Mouse (Mus musculus) urinary bladder, adult 18-20 months (tissue): ENCODE results near the gene Adra2b.

Source experiments
- DNase-seq, 2 experiments: peaks; one replicate each; pipeline ENCODE4 v3.0.0; 2022; ENCODE audit warnings: low spot score in 2 of 2, mixed read lengths in 2 of 2

The Adra2b gene

GRCm38 (mm10) chr2:127362459-127363281 lies at the start of gene Adra2b:
TSS of gene Adra2b (plus strand) at chr2:127363208.
- DNase-seq: peak; percentile 52 to 77

GRCm38 (mm10) chr2:127313878-127314277 lies 49.1 kb upstream of the Adra2b start:
- DNase-seq: no peak

GRCm38 (mm10) chr2:127314467-127315154 lies 48.4 kb upstream of the Adra2b start:
- DNase-seq: no peak

GRCm38 (mm10) chr2:127315155-127315470 lies 47.9 kb upstream of the Adra2b start:
- no peak for DNase-seq

DNA sequence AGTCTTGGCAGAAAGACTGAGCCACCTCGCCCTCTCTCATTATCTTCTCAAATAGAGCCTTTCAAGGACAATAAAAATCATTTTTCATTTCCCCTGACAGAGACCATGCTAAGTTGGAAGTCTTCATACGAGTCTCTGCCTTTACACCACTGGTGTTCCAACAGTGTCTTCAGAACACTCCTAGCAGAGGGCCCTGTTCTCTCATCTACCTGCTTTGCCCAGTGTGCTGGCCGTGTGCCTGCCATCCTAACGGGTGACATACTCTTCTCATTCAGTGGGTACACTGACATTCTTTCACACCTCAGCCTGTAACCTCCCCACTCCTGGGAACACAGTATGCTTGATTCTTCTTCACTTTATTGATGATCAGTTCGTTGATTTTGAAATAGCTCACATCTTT lies 46.6 kb upstream of the Adra2b start:
- no peak for DNase-seq

- no peak for DNase-seq
Measured at GRCm38 (mm10) chr2:127318136-127318535, 44.9 kb upstream of the Adra2b start.

DNA sequence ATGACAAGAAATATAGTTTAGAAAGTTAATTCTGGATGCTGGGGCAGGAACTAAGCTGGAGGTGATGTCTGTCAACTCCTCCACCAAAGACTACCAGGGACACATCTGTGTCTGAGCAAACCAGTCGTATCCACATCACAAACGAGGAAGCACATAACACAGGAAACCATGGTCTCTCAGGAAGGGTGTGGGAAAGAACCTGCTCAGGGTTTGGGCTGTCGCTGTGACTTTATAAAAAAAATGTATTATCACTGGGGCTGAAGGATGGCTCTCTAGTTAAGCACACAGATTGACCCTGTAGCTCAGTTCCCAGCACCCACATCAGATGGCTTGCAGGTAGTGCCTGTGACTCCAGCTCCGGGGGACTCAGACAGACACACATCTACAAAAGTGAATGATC lies 43.9 kb upstream of the Adra2b start:
- no peak for DNase-seq

DNA sequence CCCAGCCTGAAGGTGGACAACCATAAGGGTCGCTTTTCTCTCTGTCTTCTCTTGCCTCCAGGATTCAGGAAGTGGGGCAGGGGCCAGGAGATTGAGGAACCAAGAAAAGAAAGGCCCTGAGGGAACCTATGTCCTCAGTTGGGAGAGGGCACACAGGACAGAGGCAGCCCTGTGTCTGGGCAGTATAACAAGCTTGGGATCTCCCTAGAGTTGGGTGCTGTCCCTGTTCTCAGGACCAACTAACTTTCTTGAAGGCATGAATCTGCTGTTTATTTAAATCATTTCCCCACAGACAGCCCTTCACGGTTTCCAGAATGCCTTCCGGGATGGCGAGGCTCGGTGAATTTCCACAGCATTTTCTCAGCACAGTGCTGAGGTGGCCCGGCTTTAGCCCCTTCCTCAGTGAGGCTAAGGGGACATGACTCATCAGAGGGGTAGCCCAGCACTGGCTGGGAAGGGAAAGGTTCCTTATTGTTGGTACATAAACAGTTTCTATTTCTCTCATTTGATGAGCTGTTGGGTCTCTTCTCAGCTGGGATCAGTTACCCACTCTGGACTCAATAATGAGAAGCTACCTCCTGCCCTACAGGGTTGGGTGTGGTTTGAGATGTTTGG lies 40.2 kb upstream of the Adra2b start:
- no peak for DNase-seq

GRCm38 (mm10) chr2:127323667-127324066 lies 39.3 kb upstream of the Adra2b start:
- DNase-seq: no peak

DNA sequence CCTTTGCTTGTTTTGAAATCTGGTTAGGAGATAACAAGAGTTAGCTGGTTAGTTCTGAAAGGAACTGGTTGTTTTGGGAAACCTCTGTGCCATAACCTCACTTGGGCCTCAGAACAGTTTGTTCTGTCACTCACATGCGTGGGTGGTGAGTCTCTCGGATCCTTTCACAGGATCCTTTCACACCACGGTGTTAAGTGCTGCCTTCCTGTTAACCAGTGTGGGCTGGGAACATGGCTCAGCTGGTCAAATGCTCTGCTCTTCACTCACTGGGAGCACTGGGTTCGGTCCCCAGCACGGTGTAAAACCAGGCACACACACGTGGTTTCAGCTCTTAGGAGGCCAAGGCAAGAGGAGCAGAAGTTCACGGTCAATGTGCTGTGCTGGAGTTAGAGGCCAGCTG lies 38.6 kb upstream of the Adra2b start:
- DNase-seq: no peak

DNA sequence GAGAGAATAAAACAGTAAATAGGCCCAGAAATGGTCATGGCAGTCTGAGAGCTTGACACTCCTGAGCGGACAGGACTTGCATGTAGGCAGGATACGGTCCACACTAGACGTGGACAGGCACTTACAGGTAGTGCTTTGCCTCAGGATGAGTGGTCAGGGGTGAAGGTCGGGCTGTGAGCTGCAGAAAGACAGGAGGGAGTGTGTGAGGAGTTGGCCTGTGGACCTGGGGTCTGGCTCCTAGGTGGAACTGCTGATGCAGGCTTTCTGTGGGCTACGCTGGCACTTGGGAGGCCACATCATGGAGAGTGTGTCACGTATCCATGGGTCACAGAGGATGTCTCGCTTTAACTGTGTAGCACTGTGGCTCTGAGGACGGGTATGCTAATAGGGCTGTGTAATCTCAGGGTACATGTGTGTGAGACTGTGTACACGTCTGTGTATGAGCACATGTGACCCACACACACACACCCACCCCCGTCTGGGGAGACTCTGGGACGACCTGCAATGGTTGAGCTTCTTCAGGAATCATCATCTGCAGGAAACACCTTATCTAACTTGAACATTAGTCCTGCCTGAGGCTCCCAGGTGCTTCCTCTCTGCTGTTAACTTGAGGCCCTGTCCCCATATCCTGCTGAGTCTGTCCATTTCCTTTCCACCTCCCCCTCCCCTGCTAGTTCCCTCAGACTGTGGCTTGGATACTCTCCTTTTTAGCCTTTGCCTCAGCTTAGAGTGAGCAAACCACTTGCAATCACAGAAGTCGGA lies 34.7 kb upstream of the Adra2b start:
- DNase-seq: no peak

DNA sequence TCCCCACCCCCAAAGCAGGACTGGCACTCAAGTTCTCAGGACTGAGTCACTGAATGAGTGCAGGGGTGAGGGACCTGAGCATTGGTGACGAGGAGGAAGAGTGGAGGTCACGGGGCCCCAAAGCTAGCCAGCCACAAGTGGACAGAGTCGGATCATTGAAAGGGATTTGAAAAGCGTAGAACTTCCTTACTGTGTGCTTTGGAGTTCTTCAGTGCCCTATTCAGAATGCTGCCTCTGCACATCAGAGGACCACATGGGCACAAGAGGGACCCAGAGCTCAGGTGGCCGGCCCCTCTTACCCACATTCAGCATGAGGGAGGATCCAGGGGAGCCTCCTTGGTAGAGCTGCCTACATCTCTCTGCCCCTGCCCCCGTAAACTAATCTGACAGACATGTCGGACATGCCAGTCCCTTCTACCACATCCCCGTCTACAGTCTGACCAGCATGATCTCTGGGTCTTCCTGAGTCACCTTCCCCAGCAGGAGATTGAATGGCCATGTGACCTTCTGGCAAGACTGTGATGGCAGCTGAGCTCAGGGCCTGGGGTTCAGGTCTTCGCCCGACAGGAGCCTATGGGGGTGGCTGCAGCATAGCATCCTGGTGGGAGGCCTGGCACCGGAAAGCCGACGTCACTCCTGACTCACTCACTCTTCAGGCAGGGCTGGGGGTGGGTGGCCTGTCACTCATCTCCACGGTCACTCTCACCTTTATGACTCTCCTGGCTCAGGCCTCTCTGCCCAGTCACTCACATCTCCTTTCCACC lies 30.0 kb upstream of the Adra2b start:
- no peak for DNase-seq

GRCm38 (mm10) chr2:127333945-127334603 lies 28.9 kb upstream of the Adra2b start:
- DNase-seq: no peak

GRCm38 (mm10) chr2:127335078-127335541 lies 27.9 kb upstream of the Adra2b start:
- no peak for DNase-seq

DNA sequence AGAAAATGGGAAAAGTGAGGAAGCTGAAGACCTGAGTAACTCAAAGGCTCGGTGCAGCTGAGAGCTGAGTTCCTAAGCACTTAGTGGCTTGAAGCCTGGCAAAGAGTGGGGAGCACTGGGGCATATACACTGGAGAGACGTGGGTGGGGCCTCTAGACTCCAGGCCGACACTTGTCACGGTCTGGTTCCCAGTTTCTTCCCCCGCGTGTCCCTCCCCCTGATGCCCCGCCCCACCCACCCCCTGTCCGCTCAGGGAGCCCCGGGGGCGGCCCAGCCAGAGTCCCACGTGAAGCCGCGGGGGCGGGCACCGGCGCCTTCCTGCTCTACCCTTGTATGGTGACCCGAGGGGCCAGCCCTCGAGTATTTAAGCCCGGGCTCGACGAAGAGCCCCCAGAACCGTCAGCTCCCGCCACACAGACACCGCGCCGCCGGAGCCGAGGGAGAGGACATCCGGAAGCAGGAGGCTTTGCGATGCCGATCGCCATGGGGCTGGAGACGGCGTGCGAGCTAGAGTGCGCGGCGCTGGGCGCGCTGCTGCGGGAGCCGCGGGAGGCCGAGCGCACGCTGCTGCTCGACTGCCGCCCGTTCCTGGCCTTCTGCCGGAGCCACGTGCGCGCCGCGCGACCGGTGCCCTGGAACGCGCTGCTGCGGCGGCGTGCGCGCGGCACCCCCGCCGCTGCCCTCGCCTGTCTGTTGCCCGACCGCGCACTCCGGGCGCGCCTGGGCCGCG lies 27.1 kb upstream of the Adra2b start, which contains the start of gene Dusp2:
Gene Dusp2, plus strand, starts transcription at position 393 of the 730 bp plus-strand sequence.
- peak; percentile 51 to 59 for DNase-seq

- DNase-seq: peak in 1 of 2 experiments; percentile 9
Measured at GRCm38 (mm10) chr2:127336497-127336832, 26.5 kb upstream of the Adra2b start.

DNA sequence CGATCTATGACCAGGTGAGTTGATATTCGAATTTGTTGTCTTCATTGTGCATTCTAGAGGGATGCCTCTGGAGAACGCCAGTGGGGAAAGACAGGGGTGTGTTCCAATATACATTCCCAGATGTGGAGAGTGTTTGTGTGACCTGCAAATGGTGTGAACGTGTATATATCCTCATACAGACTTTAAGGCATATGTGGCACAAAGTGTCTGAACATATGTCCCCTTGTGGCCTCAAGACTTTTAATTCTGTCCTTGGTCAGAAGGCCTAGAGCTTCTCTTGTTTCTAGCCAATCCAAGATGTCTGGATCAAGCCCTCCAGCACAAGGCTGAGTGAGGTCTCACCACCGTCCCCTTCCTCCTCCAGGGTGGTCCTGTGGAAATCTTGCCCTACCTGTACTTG lies 26.1 kb upstream of the Adra2b start:
- no peak for DNase-seq

GRCm38 (mm10) chr2:127337531-127337930 lies 25.5 kb upstream of the Adra2b start:
- DNase-seq: no peak

- no peak for DNase-seq
Measured at GRCm38 (mm10) chr2:127338012-127338411, 25.0 kb upstream of the Adra2b start.

GRCm38 (mm10) chr2:127338416-127338815 lies 24.6 kb upstream of the Adra2b start, which contains the start of gene Astl:
TSS of gene Astl (plus strand) at chr2:127338639.
- no peak for DNase-seq
